Mouse (Mus musculus) myocyte (in vitro differentiated cells): Measurements from ENCODE around the gene Auh.

Experiments
- E2F4 ChIP-seq: IDR thresholded peaks from one replicate; pipeline ENCODE4 v1.6.1; 2011; ENCODE audit warnings: mild to moderate bottlenecking, control low read depth, moderate library complexity; ENCODE audit not compliant: insufficient read depth
- MAX ChIP-seq: IDR thresholded peaks from one replicate; pipeline ENCODE4 v1.6.1; 2011; ENCODE audit warnings: low read depth, mild to moderate bottlenecking, control low read depth
- POLR2A ChIP-seq: IDR thresholded peaks from one replicate; pipeline ENCODE4 v1.6.1; 2011; ENCODE audit warnings: low read depth, mild to moderate bottlenecking, control low read depth, moderate library complexity; ENCODE audit not compliant: insufficient read length
- SRF ChIP-seq: IDR thresholded peaks from one replicate; pipeline ENCODE4 v1.6.1; 2011; ENCODE audit warnings: low read depth; ENCODE audit not compliant: control insufficient read depth, insufficient read length
- TCF12 ChIP-seq: IDR thresholded peaks from one replicate; pipeline ENCODE4 v1.6.1; 2011; ENCODE audit warnings: mild to moderate bottlenecking, control low read depth; ENCODE audit not compliant: poor library complexity, insufficient read depth, severe bottlenecking
- TCF3 ChIP-seq: IDR thresholded peaks from one replicate; pipeline ENCODE4 v1.6.1; 2011; ENCODE audit warnings: low read depth, control low read depth; ENCODE audit not compliant: insufficient read length
- USF1 ChIP-seq: IDR thresholded peaks from one replicate; pipeline ENCODE4 v1.6.1; 2011; ENCODE audit warnings: low read depth, mild to moderate bottlenecking, control low read depth, moderate library complexity

- TF ChIP-seq POLR2A (no peak), TCF12 (peak; percentile 75), TCF3 (peak; percentile 43), SRF (no peak), MAX (no peak), E2F4 (no peak), USF1 (no peak)
These were observed 111.4 kb downstream of the Auh start for GRCm38 (mm10) chr13:52817991-52818491.
